Mouse (Mus musculus): Measurements from ENCODE around the gene Nek8.

Nek8 gene

DNA sequence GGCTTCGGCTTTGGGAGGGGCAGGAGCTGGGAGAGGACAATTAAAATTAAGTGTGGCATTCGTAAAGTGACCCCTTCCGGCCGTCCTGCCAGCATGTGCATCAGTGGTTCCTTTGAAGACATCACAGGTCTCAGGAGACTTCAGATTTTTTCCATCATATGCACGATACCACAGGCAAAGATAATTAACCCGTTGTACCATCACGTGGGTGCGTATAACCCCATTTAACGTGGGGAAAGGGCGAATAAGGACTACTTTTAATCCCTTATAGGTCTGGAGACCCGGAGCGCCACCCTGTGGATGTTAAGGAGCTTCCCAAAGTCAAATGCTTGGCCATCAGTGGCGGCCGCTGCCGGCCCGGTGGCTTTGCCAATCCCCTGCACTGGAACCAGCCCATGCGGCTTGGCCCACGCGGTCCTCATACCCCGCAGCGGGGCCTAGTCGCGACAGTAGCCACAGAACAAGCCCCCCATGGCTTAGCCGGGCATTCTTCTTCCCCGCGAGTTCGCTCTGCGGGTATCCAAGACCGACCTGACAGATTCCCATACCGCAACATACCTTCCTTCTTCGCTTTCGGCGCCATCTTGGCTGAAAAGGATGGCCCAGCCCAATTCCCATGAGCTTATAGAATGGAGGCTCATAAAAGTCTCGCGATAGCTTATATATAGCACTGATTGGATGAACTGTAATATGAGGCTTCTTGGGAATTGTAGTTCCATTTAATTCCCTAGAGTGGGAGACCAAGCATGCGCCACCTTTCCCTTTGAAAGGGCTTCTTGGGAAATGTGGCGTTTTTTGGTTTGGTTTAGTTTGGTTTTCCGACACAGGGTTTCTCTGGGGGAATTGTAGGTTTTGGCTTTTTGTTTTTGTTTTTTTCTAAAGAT lies 6.7 kb upstream of the Nek8 start, which contains the start of gene Rpl23a:
Rpl23a (minus strand) TSS at position 624 of the 884 bp plus-strand sequence.
- peak; percentile 93 for DNase-seq

DNA sequence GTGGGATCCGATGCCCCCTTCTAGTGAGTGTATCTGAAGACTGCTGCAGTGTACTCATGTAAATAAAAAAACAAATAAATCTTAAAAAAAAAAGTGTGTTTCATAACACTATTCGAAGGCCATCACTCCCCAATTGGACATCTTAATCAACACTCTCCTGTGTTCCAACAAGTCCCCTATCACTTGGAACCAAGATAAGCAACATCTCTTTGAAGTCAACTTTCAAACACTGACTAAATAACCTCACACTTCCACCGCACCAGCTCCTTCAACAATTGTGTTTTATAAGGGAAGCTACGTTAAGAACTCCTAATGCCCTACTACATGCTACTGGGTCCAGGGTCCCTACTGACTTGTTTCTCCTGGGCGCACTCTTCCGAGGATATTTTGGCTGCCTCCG lies 6.0 kb upstream of the Nek8 start:
- no peak for DNase-seq

DNA sequence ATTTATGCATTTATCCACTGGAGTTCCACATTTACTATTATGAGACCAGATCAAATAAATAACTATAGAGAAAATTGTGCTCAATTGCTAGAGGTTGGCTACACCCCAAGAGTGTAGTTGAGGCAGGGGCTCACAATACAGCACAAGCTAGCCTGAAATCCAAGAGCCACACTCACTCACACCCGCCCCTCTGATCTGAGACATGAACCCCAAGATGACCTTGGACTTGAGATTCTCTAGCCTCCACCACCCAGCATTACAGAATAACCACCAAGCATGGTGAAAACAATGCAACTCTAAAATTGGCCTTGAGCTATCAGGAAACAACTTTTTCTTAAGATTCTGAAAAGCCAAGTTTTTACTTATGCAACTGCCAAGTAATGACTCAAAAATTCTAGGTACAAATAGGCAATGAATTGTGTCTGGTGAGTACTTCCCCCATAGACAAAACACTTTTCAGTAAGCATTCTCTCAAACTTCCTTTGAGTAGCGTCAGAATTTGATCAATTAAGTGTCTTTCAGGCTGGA lies 5.4 kb upstream of the Nek8 start:
- DNase-seq = no peak

DNA sequence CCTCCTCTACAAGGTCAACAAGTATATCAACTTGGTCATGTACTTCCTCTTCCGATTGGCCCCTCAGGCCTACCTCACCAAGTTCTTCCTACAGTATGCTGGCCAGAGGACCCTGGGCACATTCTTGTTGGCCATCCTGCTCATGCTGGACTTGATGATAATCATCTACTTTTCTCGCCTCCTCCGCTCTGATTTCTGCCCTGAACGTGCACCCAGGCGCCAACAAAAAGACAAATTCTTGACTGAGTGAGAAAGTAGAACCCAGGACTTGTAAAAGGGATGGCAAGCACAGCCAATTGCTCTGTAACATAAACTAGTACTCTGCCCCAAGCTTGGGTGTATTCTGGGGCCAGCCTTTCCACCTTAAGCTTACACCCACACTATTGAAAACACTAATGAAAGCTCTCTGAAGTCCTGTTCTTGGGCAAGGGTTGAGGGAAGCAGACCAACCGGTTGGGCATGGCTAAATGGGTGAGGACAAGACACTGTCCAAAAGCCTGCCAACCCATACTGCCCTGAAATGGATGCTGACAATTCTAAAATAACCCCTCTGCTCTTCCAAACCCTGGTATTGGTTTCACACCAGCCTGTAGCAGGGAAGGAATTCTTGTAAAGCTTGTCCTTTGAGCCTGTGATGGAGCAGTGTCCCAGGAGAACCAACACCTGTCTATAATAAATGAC lies 3.7 kb upstream of the Nek8 start:
- DNase-seq = no peak

DNA sequence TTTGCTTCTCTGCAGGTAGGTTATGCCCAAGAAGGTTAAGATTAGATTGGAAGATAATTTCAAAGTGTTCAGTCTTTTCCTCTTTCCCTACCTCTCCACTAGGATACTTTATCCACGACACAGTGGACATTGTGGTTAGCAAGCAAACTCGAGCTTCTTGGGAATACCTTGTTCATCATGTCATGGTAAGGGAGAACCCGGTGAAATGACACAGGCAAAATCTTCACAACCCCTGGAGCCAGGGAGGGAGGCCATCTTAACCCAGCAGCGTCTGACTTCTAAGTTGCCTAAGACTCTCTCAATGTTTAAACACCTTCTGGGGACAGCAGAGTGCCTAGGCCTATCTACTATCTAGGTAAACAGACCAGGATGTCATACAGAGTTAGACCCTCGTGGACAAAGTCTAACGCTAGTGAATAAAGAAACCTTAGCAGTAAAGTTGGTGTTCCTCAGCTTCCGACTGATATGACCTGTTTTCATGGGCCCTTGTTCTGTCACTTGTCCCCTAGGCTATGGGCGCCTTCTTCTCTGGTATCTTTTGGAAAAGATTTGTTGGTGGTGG lies 3.0 kb upstream of the Nek8 start:
- DNase-seq = no peak

DNA sequence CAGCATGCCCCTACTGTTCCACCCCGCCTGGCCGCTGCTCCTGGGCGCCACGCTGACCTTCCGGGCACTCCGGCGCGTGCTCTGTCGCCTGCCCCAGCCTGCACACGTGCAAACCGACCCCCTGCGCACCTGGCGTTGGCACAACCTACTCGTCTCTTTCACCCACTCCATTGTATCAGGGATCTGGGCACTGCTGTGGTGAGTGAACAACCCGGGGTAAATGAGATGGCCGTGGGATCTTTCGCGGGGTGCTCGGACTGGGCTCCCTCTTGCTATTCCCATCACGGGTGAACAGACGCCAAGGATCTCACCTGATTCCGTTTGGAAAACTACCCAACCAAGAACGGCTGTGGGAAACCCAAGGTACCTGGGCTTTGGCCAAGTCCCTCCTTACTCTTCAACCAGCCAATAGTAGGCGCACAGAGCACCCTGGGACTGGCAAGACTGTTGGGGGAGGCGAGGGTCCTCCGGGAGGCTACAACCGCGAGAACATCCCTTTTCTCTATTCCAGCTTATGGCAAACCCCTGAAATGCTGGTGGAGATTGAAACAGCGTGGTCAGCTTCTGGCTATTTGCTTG lies 2.5 kb upstream of the Nek8 start:
- peak; percentile 81 for DNase-seq

DNA sequence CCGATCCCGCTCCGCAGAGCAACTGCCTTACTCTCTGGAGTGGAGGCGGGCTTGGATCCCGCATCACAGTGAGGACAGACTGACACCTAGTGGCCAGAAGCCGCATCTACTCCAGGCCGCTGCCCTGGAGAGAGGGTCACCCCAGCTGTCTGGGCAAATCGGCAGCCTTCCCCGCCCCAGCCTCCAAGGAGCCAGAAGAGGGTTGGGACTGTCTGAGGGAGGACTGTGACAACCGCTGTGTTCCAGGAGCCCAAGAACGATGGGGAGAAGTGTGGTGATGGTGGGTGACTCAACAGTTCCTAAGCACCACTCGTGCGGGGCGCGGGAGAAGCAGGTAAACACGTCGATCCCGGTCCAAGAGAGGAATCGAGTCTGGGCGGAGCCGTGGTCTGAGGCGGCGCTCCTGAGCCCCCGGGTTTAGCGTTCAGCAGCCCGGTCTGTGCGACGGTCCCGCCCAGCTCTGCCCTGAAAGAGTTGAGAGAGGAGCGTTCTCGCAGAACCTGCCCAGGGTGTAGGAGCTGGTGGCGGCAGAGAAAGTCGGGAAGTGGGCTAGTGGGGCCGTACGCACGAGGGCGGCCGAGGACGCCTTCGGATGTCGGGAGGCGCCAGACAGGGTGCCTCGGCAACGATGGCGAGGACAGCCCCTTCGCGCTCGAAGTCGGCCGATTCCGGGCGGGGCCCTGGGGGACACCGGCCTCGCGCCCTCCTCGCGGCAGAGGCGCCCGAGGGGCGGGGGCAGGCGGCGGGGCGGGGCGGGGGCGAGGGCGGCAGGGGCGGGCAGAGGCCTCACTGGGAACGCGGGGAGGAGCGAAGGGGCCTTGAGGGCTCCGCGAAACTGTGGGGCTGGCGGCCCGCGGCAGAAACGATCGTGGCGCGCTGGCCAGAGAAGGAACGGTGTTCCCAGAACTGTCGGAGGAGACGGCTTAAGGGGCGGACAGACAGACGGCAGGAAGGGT lies 1.7 kb upstream of the Nek8 start:
- DNase-seq = peak; percentile 98

DNA sequence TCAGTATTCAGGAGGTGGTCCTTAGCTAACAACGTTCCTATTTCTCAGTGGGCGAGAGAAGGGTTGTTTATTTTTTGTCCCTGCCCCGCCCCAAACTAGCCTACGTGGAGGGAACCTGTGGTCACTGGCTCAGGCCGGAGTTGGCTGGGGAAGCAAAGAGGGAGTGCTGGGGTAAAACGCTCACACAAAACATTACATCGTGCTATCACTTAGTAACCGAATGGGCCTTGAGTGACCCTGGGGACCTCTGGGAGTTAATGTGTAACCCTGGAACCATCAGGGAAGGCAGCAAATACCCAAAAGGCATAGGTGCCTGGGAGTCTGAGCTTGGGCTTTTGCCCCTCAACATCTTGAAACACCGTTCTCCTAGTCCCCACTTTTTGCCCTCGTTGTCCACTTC lies 962 bp upstream of the Nek8 start:
- DNase-seq = peak; percentile 78

DNA sequence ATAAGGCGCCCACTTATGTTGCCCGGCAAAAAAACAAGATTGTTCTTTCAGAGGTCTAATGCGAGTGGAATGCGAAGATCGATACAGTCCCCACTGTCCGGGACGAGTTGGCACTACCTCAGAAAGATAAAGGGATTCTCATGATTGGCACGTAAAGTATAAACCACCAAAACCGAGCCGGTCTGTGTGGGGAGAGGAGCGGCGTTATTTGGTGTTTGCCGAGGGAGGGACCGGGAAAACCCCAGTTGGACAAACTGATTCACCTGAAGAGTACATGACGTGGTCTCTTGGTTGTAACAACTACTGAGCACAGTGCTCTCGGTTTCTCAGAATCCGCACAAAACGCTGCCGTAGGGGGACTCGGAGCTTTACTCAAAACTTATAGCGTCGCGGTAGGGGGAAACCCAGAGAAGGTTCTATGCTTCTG lies 443 bp upstream of the Nek8 start:
- DNase-seq = peak; percentile 27

DNA sequence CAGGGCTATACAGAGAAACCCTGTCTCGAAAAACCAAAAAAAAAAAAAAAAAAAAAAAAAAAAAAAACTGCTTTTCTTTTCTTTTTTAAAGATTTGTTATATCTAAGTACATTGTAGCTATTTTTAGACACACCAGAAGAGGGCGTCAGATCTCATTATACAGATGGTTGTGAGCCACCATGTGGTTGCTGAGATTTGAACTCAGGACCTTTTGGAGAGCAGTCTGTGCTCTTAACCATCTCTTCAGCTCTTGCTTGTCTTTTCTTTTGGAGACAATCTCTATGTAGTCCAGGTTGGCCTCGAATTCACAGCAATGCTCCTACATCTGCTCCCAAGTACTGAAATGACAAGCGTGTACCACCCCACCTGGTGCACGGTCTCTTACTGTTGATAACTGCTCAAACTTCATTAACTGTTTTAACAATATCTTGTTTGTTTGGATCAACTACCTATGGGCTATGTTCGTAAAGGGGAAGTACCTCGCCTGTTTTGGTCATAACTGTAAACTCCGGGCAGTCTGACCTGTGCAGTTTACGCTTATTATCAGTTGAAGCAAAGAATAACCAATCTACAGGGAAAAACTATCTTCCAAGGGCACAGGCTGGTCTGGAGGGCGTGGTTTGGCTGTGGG lies 589 bp downstream of the Nek8 start:
- DNase-seq = peak; percentile 27

DNA sequence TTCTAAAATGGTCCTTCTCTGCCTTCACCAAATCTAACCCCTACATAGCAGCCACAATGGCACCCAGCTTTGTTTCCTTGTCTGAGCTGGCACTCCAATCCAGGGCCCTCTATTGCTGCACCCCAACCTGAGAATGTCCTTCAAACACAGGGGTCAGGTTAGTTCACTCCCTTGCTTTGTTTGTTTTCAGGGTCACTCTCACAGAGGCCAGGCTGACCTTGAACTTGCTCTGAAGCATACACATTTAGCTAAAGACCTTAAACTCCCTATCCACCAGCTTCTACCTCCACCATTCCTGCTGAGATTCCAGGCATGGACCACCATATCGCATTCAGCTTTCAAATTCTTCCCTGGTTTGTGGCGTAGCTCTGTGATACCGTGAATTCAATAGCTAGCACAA lies 2.0 kb downstream of the Nek8 start:
- no peak for DNase-seq

DNA sequence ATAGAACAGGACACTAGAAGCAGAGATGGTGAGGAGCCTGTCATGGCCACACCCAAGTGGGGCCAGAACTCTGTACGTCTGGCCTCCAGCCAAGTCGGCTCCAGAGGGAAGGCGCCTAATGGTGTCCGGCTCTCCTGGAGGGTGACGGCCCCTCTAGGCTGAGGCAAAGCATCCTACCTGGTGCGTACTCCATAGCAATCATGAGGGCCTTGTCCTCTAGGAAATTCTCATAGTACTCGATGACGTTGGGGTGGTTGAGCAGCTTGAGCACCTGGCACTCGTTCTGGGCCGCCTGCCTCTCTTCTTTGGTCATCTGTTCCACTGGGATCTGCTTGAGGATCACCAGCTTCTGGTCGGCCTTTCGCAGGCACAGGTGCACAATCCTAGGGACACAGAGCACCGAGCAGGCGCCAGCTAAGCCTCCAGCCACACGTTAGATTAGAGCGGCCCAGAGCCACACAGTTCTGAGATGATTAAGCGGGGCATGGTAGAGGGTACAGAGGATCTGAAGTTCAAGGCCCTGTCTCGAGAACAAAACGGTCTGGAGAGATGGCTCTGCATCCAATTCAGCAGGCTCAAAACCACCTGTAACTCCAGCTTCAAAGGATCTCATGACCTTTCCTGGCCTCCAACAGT lies 3.6 kb downstream of the Nek8 start:
- DNase-seq = peak; percentile 73

DNA sequence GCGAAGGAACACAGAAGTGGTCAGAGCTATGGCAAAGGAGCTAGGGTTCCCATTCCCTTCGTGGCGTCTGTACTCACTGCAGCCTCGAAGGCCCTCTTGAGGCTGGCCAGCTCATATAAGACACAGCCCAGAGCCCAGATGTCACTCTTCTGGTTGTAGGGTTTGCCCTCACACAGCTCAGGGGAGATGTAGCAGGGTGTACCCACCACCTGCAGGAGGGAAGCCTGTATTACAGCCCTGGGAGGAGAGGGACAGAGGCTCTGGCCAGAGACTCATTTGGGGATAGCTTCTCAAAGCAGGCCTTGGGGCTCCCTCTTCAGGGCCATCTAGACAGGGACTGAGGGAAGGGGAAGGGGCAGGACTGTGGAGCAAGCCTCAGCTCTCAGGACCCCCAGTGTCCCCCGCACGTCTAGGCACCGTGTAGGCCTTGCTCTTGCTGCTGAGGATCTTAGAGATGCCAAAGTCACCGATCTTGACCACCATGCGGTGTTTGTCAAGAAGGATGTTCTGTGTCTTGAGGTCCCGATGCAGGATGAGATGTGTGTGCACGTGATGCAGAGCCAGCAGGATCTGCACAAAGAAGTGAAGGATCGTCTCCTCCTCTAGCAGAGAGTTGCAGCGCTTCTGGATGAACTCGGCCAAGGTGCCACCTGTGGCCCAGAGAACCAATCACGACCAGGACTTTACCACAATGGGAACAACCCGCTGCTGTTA lies 4.3 kb downstream of the Nek8 start:
- no peak for DNase-seq

DNA sequence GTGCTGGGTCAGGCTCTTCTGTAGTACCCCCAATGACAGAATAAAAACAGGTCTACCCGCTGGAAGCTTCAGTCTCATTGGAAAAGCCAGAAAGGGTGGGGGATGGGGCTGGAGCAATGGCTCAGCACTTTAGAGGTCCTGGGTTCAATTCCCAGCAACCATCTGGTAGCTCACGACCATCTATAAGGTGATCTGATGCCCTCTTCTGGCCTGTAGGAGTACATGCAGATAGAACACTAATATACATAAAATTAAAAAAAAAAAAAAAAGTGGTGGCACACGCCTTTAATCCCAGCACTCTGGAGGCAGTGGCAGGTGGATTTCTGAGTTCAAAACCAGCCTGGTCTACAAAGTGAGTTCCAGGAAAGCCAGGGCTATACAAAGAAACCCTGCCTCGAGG lies 5.1 kb downstream of the Nek8 start:
- DNase-seq = no peak

DNA sequence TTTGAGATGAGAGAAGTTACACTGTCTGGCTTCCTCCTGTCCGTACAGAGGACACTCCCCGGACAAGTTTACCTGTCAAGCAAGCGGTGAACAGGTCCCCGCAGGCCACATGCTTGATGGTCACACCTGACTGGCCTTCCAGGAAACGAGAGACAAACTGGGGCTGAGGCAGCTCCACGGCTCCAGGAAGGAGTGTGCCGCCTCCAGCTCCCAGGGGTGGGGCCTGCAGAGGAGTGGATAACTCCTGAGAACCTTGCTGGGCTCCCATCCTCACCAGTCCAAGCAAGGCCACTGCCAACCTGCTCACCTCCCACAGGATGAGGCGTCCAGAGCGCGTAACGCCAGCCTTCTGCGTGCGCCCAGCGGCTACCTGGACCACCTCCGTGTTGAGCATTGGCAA lies 6.2 kb downstream of the Nek8 start:
- no peak for DNase-seq

DNA sequence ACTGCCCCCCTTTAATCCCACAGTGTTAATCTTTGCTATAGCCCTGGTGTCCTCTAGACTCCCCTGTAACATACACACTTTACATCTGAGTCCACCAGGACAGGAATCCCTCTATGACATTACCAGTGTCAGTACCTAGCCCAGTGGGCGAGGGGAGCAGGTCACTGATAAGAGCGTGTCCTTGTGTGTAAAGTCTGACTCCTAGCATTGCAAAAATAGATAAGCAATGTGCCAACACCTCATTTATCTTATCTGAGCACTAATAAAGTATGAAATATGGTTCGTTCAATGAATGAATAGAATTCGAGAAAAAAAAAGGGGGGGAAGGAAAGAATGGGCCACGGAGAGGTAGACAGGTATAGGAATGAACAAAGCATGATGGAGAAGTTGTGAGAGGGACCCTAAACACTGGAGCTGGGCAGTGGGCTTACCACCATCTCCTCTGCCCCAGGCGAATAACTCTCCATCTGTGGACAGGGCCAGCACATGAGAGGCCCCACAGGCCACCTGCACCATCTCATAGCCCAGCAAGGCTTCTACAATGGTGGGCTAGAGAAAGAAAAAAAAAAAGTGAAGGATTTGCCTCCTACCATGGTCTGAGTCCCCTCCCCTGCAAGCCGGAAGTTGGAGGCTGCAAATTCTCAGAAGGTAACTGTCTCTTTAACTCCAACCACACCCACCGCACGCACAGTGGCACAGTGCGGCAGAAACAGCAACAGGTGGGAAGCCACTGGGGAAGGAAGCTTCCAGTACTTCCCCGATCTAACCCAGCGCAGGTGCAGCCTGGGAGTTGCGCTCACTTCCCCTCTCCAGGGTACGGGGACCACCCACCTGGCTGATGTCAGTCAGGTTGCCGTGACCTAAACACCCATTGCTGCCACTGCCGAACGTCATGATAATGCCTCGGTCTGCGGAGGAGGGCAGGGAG lies 7.7 kb downstream of the Nek8 start:
- peak; percentile 57 for DNase-seq

DNA sequence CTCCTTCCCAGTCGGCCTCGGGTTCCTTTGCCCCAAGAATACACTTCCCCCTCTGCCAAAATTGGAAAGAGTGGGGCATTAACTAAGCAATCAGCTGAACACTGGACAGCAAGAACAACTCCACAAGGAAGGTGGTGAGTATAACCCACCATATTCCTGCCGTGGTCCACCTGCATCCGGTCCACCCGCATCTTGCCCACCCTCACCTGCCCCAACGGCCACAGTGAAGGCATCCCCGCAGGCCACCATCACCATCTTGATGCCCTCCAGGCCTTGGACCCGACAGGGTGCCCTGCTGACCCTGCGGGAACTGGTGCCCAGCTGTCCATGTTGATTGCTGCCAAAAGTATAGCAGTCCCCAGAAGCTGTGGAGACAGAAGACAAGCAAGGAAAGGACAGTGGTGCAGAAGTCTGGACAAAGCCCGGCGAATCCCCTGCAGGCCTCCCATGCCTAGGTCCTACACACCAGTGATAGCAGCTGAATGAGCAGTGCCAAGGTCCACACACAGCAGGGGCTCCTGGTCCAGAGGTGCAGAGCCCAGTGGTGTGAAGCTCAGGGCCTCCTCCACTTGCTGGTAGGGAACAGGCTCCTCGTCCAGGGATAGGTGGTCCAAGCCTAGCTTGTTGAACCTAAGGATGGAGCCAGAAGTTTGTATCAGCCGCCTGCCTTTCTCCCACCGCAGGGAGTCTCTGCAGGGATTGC lies 9.1 kb downstream of the Nek8 start:
- DNase-seq = no peak

DNA sequence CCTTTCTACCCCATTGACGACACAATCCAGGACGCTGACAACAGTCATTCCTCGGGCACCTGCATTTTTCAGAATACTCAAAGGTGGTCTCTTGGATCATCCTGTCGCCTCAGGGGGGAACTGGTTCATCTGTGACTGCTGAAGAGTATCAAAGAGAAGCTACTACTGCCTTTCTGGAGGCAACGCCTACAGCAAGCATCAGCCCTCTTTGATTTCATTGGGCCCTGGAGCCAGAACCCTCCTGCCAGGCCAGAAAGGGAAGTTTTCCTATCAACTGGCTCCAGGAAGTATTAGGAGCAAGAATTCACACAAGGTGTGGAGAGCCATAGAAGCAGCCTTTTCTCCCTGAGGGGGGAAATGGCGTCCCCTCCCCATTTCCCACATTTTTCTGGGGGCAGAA lies 9.8 kb downstream of the Nek8 start:
- no peak for DNase-seq

DNA sequence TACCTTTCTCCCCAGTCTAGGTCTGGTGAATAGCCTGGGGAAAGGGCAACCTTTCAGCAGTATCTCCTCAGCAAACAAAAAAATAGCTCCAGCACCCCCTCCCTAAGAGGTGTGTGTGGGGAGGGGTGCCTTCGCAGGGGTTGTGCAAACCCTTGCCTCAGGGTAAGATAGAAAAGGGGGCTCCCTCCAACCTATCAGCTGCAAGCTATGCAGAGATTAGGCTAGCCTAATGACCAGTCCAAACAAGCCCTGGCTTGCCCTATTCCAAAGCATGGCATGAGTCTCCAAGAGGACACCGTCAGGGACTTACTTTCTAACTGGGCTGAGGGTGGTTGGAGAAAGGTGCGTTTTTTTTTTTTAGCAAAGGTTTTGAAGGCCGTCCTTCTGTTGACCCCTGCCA lies 10.3 kb downstream of the Nek8 start:
- no peak for DNase-seq

Measured in lung, postnatal 36 days (tissue).